Mouse (Mus musculus): Measurements from ENCODE around the gene Tspear.

- TF ChIP-seq CTCF (IDR thresholded peaks at IDR 0.05) (peak; percentile 63), EP300 (IDR thresholded peaks at IDR 0.05) (no peak)
Observed at GRCm38 (mm10) chr10:77878985-77879384, 192.6 kb downstream of the Tspear start.
